Mouse (Mus musculus) thymus, adult 18-20 months (tissue): ENCODE data around the gene Pax2.
"Not testable (repeated sequence)": the region's sequence is repeated elsewhere in the genome, so short reads cannot be mapped to it uniquely, and the experiment has no call there.

Experiments
- DNase-seq, 2 experiments: peaks; one replicate each; pipeline ENCODE4 v3.0.0; 2022; ENCODE audit warnings: mixed read lengths in 2 of 2

Pax2 gene

GRCm38 (mm10) chr19:44837426-44838205 is 81.8 kb downstream of the Pax2 start:
- no peak for DNase-seq

- DNase-seq, result no peak
Observed at GRCm38 (mm10) chr19:44838321-44838720, 82.5 kb downstream of the Pax2 start.

GRCm38 (mm10) chr19:44842661-44843060 is 86.8 kb downstream of the Pax2 start:
- DNase-seq, result not testable (repeated sequence)

- DNase-seq, result no peak
Observed at GRCm38 (mm10) chr19:44849465-44849864, 93.6 kb downstream of the Pax2 start.

- no peak for DNase-seq
Observed at GRCm38 (mm10) chr19:44858671-44859070, 102.8 kb downstream of the Pax2 start.

GRCm38 (mm10) chr19:44868766-44869165 is 112.9 kb downstream of the Pax2 start:
- no peak for DNase-seq

DNA sequence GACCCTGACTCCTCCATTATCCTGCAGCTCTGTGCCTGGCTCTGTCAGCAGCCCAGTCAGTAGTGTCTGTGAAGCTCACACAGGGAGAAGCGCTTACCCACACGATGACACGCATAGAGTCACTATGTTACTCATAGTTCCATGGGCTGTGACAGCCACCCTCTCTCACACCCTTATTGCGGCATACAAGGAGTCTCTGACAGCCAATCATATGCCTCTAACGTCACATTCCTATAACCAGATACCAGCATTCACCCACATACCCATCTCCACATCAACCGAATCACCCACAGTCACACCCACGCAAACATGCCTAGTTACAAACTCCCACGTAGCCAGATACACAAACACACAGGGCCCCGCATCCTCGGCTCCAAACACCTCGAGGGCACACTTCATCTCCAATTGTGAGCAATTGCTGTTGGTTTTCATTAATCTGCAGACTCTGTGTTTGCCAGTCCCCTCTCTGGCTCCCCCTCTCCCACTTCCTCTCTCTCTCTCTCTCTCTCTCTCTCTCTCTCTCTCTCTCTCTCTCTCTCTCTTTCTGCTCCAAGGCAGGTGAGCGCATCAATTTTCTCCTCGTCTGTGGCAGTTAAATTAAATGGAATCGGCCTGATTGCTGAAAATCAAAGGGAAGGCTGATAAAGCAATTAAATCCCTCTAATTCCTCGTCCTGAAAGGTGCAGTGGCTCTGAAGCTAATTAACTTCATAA is 118.5 kb downstream of the Pax2 start:
- no peak for DNase-seq

DNA sequence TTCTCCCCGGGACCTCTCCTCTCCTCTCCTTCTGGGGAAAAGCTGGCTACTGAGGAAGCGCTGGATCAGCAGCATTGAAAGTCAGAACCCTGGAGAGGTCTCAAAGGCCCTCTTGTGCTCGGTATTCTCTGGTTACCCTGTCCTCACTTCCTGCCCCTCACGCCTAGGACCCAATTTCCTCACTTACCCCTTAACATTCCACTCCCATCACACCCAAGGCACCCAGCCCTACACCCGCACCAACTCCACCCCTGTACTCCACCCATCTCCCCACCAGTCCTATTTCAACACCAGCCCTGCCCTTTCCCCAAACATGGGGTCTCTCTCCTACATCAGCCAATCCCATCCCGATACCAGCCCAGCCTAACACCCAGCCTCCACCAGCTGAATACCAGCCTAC is 119.1 kb downstream of the Pax2 start:
- DNase-seq, result no peak

- DNase-seq, result no peak
Observed at GRCm38 (mm10) chr19:44875718-44876117, 119.9 kb downstream of the Pax2 start.

GRCm38 (mm10) chr19:44876529-44876928 is 120.7 kb downstream of the Pax2 start:
- DNase-seq, result no peak

DNA sequence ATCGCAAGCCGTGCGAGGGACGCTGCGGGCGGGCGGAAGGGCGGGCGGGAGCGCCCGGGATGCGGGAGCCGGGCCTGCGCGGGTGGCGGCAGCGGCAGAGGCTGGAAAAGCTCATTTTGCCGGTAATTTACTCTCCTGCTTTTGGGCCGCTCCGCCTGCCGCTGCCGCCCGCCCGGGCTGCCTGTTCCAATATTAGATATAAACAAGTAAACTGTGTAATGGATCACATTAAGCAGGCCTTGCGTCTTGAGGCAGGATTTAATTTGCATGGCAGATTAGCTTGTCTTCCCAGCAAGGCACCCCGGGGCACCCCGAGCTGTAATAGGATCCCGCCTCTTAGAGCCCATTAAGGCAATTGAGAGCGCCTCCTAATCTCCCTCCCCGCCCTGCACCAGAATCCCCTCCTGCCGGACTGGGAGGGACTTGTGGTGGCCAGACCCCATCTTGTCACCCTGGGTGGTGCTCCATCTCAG is 126.7 kb downstream of the Pax2 start:
- DNase-seq, result no peak

GRCm38 (mm10) chr19:44884331-44884730 is 128.5 kb downstream of the Pax2 start:
- DNase-seq, result no peak

DNA sequence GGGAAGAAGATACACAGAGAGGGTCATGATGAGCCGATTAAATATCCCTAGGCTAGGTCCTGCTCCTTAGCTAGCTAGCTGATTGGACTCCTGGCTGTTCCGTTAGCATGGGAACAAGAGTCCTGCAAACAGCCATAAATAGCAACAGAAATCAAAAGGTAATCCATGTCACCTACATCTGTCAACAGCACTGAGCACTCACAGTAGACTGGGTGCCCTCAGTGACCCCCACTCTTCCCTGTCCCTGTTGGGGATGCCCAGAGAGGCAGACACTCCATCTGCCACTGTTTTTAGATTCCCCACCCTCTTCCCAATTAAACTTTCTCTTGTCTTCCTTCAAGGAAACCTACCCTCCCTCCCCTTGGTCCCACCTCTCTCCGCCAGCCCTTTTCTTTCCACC is 130.6 kb downstream of the Pax2 start:
- no peak for DNase-seq
